Mouse (Mus musculus): ENCODE data around the gene Has3.

GRCm38 (mm10) chr8:106836525-106836924 lies 33.5 kb upstream of the Has3 start:
- TF ChIP-seq CTCF (IDR thresholded peaks at IDR 0.05; ENCODE audit: control insufficient read depth, insufficient read depth, insufficient read length) (no peak), MYOG (IDR thresholded peaks at IDR 0.05; ENCODE audit: control insufficient read depth, extremely low read depth, insufficient read length) (no peak)

Data from C2C12 (cell line).